Mouse (Mus musculus) heart, postnatal 0 days (tissue): ENCODE measurements at regions not wholly inside any gene's neighbourhood (a gene's known extent, or its start where the extent isn't known, plus 50 kb on each side); places are given as distances from the start of the nearest gene placed in this dataset.

Source experiments
- CTCF ChIP-seq: IDR thresholded peaks from 2 replicates; pipeline ENCODE4 v1.5.1; 2016; ENCODE audit warnings: antibody characterized with exemption, control low read depth, low read depth
- EP300 ChIP-seq: IDR thresholded peaks from 2 replicates; pipeline ENCODE4 v1.6.1; 2016; ENCODE audit warnings: antibody characterized with exemption, low read depth

DNA sequence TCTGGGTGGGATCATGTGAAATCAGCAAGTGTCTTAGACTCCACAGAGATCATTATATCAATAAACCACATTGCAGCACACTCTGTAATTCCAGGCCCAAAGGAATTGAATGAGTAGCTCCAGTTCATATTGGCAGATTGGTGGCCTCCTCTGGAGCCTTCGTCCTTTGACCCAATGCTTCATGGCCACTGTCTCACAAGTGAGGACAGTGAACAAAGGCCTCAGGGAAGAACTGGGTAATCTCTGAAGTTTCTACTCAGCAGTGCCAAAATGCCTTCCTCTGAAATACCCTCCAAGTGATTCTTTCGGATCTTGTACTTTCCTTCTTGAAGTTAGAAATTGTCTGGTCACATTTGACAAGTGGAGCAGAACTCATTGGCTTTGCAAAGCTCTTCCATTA, 135.8 kb upstream of the Fam84a start:
- no peak for TF ChIP-seq CTCF
- no peak for TF ChIP-seq EP300
